Mouse (Mus musculus) A20 (cell line): ENCODE measurements around the gene Bbx.

ENCODE experiments used
- DNase-seq: peaks from one replicate; pipeline ENCODE4 v3.0.0-alpha.2; 2011; ENCODE audit warnings: low read depth, low spot score

The Bbx gene

DNA sequence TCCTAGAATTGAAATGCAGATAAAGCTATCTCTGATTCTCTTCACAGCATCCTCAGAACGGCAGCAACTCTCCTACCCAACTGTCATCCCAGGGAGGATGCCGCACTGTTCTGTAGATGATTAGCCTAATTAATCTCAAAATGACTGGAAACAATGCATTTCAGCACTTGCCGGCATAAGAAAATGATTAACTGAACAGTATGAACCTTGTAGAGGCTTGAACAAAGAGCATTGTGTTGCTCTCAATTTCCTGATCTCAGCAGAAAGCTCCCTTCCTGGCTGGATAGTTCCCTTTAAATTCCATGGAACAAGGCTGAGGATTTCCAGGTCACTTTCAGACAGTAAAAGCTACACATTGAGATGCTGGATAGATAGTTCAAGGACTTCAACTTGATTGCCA lies 197.0 kb downstream of the Bbx start:
- no peak for DNase-seq

DNA sequence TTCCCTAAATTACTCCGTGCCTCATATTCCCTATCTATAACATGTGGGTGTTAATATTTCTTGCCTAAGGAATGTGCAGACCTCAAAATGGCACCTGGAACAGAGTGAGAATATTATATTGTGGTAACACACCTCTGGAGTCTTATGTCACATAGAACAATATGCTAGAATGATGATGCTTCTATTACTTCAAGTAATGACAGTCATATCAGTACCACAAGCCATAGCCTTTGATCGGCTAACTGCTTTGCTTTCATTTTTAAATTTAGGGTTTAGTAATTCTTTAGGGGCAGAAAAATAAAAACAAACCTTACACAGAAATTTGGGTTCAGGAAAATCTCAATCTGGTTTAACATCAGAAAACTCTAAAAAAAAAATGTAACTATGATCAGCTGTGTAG lies 201.6 kb downstream of the Bbx start:
- DNase-seq = no peak

- no peak for DNase-seq
These were observed 203.4 kb downstream of the Bbx start for GRCm38 (mm10) chr16:50228833-50229232.

DNA sequence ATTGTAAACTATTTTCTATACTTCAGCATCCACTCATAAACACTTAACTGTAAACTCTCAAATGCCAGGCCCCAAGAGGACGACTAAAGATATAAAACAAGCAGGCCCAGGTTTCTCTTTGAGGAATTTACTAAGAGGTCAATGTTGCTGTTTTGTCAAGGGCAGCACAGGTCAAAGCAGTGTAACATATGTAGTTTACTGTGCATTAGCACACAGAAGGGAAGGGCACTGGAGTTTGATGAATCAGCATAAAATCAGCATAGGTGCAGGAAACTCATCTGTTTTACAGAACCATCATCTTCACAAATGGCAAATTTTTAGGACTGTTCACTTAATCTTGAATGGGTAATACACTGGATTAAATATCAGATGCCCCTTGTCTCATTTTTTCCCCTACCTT lies 205.9 kb downstream of the Bbx start:
- DNase-seq = no peak

- DNase-seq = no peak
These were observed 207.2 kb downstream of the Bbx start for GRCm38 (mm10) chr16:50224946-50225345.

- DNase-seq = no peak
These were observed 211.3 kb downstream of the Bbx start for GRCm38 (mm10) chr16:50220734-50221501.

- DNase-seq = no peak
These were observed 215.1 kb downstream of the Bbx start for GRCm38 (mm10) chr16:50217084-50217483.

GRCm38 (mm10) chr16:50211727-50212126 lies 220.5 kb downstream of the Bbx start:
- no peak for DNase-seq

DNA sequence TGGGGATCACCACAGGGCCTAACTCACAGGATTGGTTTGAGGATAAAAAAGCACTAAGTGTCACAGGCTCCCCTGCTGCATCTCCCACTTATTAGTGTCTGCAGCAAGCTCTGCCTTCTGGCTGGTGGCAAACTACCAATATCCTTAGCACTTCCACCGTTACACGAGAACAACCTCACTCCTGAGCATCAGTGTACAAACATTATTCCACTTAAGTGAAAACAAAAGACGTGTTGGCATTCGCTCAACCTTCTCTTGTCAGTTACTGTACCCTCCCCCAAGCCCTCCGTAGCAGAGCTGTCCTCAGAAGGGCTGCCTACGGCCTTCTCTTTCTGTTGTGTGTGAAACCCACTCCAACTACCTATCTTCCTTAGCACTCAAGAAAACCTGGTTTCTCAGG lies 221.0 kb downstream of the Bbx start:
- DNase-seq = no peak

DNA sequence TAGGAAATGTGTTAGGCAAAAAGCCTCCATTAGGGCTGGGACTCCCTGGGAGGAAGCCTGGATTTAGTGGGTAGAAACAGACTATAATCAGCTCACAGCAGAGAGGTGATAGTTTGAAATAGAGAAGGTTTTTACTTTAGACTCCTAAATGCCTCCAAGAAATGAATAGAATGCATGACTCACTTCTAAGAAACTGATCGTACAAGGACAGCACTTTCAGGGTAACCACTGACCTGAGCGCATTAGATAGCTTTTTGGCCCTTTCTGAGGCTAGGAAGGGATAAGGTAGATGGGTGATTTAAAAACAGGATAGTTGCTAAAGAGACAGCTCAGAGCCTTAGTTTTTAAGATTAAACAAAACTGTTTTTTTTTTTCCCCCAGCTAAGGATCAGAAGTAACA lies 221.4 kb downstream of the Bbx start:
- DNase-seq = no peak

DNA sequence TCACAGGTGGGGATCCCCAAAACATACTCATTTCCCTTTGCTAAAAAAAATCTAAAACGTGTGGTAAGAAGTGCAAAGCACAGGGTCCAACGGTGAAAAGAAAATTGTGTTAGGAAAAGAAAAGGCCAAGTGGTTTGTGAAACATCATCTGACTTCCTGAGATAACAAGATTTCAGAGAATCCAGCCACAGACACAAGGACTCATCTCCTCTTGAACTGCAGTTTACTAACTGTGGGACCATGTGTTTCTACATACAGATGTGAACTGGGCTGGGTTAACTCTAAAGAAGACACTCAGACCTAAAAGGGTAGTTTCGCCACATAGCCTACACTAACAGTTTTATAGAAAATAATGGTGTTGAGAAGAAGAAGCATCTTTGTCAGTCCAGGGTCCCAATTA lies 227.2 kb downstream of the Bbx start:
- DNase-seq = peak; percentile 37

DNA sequence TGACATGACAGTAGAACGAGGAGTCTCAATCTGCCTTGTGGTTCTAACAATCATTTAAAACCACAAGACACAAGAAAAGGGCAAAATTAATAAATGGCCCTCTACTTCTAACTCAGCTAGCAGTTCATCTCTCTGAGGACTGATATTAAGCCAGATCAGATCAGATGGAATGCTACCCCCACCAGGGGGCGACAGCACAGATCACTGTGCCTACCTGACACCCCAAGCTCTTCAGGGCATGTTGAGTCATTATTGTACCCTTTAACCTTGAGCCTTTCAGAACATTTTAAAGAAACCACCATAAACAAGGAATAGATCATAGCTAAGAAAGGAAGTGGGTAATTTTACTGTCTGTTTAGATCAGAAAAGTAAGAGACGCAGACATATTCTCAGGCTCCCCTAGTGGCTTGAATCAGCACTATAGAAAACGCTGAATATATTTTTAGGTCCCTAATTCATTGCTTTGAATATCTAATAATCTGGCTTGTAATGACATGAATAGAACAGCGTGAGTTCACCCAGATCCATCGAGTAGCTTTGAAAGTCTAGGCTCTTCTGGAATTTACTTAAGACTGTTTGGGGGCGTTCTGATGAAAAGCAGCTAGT lies 230.5 kb downstream of the Bbx start:
- DNase-seq = peak; percentile 61

- no peak for DNase-seq
These were observed 232.0 kb downstream of the Bbx start for GRCm38 (mm10) chr16:50200214-50200613.

DNA sequence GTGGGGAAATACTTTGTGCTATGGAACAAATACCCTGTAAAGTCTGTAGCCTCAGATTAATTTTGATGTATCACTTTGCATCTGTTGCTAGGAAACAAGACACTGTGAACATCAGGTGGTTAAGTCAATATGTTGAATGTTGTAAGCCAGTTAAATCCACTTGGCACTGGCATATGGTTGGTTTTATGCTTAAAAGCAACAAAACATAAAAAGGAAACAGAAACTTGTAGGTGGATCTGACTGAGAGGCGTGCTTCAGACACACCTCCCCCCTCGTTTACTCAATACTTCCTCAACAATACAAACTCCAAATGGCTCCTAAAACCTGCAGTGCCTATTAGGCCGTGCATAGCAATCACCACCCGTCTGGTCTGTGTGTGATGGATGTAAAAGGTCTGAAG lies 236.1 kb downstream of the Bbx start:
- no peak for DNase-seq

DNA sequence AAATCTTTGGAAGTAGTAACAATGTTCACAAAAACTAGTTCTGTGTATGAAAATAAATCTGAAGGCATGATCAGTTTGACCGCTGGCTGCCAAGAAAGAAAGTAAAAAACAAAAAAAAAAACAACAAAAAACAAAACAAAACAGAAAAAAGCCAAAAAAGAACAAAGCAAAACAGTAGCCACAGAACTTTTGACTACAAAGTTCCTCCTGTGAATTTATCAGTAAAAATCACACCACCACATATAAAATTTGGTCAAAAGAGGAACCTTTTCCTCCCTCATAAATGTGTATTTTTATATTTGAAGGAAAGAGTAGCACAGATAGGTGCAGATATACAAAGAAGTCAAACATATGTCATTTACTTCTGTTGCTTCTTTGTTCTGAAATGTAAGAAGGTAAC lies 239.6 kb downstream of the Bbx start:
- no peak for DNase-seq

DNA sequence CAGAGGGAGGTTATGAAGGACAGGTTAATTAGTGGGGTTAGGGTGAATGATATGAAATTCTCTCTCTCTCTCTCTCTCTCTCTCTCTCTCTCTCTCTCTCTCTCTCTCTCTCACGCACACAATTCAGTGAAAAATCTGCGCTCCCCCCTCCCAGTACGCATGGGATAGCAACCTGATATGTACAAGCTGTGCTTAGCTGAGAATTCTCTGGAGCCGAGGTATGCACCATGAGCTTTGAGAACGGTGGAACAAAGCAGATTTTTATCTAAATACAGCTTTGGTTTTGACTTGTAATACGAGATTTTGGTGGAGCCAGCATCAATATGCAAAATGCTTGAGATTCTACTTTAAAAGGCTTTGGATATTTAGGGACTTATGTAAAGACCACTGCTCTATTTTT lies 243.1 kb downstream of the Bbx start:
- DNase-seq = no peak

DNA sequence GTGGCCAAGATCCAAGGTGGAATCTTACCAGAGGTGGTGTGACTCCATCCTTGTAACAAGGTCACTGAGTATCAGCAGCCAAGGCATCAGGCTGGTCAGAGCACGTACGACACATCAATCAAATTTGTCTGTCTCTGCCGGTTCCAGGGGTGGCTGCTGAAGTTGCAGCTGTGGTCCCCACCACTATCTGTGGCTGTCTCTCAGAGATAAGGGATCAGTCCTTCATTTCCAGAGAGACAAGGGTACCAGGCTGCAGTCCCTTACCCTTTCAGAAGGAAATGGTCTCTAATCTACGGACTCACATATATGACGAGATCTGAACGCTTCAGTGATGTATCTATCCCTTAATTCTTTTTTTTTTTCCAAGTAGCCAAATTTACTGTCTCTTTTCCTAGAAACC lies 245.6 kb downstream of the Bbx start:
- no peak for DNase-seq

- no peak for DNase-seq
These were observed 247.1 kb downstream of the Bbx start for GRCm38 (mm10) chr16:50185041-50185440.

- no peak for DNase-seq
These were observed 249.2 kb downstream of the Bbx start for GRCm38 (mm10) chr16:50182988-50183387.

DNA sequence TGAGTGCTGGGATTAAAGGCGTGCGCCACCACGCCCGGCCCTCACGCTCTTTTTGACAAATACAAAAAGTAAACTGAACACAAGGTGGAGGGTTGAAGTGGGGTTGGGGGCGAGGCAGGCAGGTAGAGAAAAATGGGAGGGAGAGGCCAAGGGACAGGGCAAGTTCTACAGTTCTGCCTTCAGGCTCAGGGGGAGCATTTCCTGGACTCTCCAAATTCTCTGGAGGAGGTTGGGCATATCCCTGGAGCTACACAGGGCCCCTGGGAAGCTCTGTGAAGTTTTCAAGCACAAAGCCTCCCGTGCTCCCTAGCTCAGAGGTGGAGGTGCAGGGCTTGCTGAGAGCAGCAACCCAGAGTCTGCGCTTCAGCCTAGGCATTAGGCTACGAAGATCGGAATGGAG lies 249.6 kb downstream of the Bbx start:
- no peak for DNase-seq

DNA sequence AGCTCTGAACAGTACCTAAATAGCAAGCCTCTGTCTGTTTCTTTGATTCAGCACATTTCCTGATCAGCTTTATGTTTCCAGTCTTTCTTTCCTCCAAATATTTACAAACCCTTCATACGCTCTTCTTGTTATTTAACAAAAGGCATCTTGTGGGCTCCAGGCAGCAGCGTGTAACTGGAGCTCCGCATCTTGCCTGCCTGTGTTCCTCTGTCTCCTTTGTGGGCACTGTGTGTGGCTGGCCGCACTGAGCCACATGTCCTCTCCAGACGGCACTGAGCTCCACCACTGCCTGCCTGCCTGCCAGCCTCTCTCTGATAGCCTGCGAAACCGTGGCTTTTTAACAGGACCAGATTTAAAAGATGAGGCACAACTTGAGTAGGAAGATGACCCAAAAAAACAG lies 259.4 kb downstream of the Bbx start:
- DNase-seq = no peak

DNA sequence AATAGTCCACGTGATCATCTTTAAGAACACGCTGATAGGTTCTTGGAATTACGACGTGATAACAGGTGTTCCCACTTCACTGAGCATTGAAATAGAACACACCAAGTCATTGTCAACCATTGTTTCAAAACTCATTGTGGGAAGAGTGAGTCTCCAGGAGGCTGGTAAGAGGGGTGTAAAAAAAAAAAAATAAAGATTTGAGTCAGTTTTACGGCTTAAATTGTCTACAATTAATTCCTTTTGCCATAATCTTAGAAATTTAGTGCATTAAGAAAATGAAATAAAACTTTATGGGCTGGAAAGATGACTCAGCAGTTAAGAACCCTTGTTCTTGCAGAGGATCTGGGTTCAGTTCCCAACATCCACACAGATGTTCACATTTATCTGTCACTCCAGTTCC lies 261.4 kb downstream of the Bbx start:
- DNase-seq = no peak

DNA sequence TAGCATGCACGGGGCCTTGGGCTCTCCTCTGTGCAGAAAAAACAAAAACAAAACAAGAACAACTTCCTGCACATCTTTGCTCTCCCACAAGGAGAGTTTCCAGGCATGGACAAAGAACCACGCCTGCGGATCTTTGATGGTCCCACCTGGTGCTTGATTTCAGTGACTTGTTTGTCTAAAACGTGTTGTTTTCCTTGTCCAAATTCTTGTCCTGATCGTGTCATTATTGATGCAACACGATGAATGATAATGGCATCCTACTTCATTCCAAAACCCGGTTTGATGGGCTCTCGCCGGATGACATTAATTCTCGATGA lies 264.2 kb downstream of the Bbx start:
- DNase-seq = no peak
